ENCODE assay signal across 13 mouse cellular contexts in genomic region chr19:24513105-24513843, GRCm38 (mm10). TPM values are rescaled to one million over a fixed set of nuclear protein-coding genes. Genes with fewer than 3 reads are reported as not detected.
DNase-seq lines count a peak whose midpoint lies in the region; ATAC-seq and TF ChIP-seq lines count a peak whose summit lies in the region.
"Had no signal": no experiment of that assay in that cellular context is flagged by ENCODE, and none has a peak within 500 bp of the region (broad histone marks: within the 10 kb centered on the region; RNA-seq: fewer than 3 reads in every experiment).

No protein-coding gene starts in this region.

- H3K4me1 ChIP-seq in heart, embryonic 16.5 days (ENCODE audit: control insufficient read depth, insufficient read depth, low read length) = peaks cover 44% of the 10 kb centered on the region
- peaks cover 8% of the 10 kb centered on the region for H3K4me1 ChIP-seq in bone marrow, adult 2 months (ENCODE audit: control insufficient read depth, insufficient read depth, low read length)
- peaks cover 98% of the 10 kb centered on the region for H3K4me1 ChIP-seq in erythroblast, embryonic 14.5 days (ENCODE audit: control insufficient read depth)
- H3K4me1 ChIP-seq in midbrain, embryonic 11.5 days (ENCODE audit: control insufficient read depth, insufficient read depth, low read length) = peaks cover 6% of the 10 kb centered on the region
- H3K4me1 ChIP-seq in hindbrain, embryonic 12.5 days = 0 out of 2 replicates have a peak, but pooled peaks cover 3% of the 10 kb centered on the region

- no peak for DNase-seq in heart, postnatal 14 days
- DNase-seq in layer of hippocampus, adult 11-12 months (ENCODE audit: low spot score) = no peak
- no peak for DNase-seq in midbrain, embryonic 11.5 days (ENCODE audit: low spot score, missing footprints)
- DNase-seq: lung, postnatal 10 days had no signal

- 0 out of 2 replicates have a peak overlapping the region, but pooled peaks have one; percentile 36 for H3K27ac ChIP-seq in heart, embryonic 16.5 days (ENCODE audit: low read length)
- peak overlapping the region; percentile 49 for H3K27ac ChIP-seq in bone marrow, adult 2 months (ENCODE audit: control insufficient read depth, insufficient read depth, low read depth, low read length, poor library complexity)
- no peak overlapping the region for H3K27ac ChIP-seq in midbrain, embryonic 11.5 days (ENCODE audit: low read depth, low read length)
- no peak overlapping the region for H3K27ac ChIP-seq in hindbrain, embryonic 12.5 days
- H3K27ac ChIP-seq: embryonic facial prominence, embryonic 10.5 days; forebrain, embryonic 15.5 days; kidney, postnatal 0 days had no signal

- H3K4me2 ChIP-seq in heart, embryonic 16.5 days (ENCODE audit: low read depth, low read length) = no peak overlapping the region
- no peak overlapping the region for H3K4me2 ChIP-seq in midbrain, embryonic 11.5 days
- no peak overlapping the region for H3K4me2 ChIP-seq in hindbrain, embryonic 12.5 days (replicated peaks)
- H3K4me2 ChIP-seq: forebrain, embryonic 15.5 days had no signal

- TF ChIP-seq CTCF in bone marrow, adult 2 months (IDR thresholded peaks at IDR 0.05; ENCODE audit: control insufficient read depth, insufficient read depth, low read length) = no peak

- no peak overlapping the region for H3K9ac ChIP-seq in heart, embryonic 16.5 days (ENCODE audit: low read length)
- H3K9ac ChIP-seq in midbrain, embryonic 11.5 days (ENCODE audit: low read length) = no peak overlapping the region
- H3K9ac ChIP-seq in hindbrain, embryonic 12.5 days = no peak overlapping the region
- H3K9ac ChIP-seq: forebrain, embryonic 15.5 days had no signal

- 44% methylated on average over 20 of the region's 20 CpGs for WGBS in heart, embryonic 16.5 days
- 73% methylated on average over 20 of the region's 20 CpGs for WGBS in bone marrow, adult 2 months
- 87% methylated on average over 20 of the region's 20 CpGs for WGBS in midbrain, embryonic 11.5 days
- 87% methylated on average over 20 of the region's 20 CpGs for WGBS in hindbrain, embryonic 12.5 days

- TF ChIP-seq POLR2A in bone marrow, adult 2 months (IDR thresholded peaks at IDR 0.05; ENCODE audit: borderline replicate concordance, control insufficient read depth, low read depth, low read length) = no peak

- H3K4me3 ChIP-seq in heart, embryonic 16.5 days (ENCODE audit: low read length) = no peak overlapping the region
- no peak overlapping the region for H3K4me3 ChIP-seq in bone marrow, adult 2 months (replicated peaks; ENCODE audit: control insufficient read depth, low read depth, low read length)
- H3K4me3 ChIP-seq in erythroblast, embryonic 14.5 days (replicated peaks) = peak overlapping the region; percentile 58
- no peak overlapping the region for H3K4me3 ChIP-seq in midbrain, embryonic 11.5 days (ENCODE audit: low read depth, low read length)
- no peak overlapping the region for H3K4me3 ChIP-seq in hindbrain, embryonic 12.5 days
- H3K4me3 ChIP-seq: embryonic facial prominence, embryonic 10.5 days; forebrain, embryonic 15.5 days had no signal

- intact Hi-C loops in heart, postnatal 14 days (cut with DNase I) = no loop called here

- H3K9me3 ChIP-seq in heart, embryonic 16.5 days (replicated peaks; ENCODE audit: control insufficient read depth, low read length) = no peaks in the 10 kb centered on the region
- H3K9me3 ChIP-seq in erythroblast, embryonic 14.5 days (ENCODE audit: control insufficient read depth, low read length) = no peaks in the 10 kb centered on the region
- no peaks in the 10 kb centered on the region for H3K9me3 ChIP-seq in midbrain, embryonic 11.5 days (ENCODE audit: control insufficient read depth, low read length)
- H3K9me3 ChIP-seq in hindbrain, embryonic 12.5 days (replicated peaks) = no peaks in the 10 kb centered on the region
- H3K9me3 ChIP-seq: embryonic facial prominence, embryonic 10.5 days; forebrain, embryonic 15.5 days had no signal

- 0 out of 2 replicates have a peak, but pooled peaks have one; percentile 29 for ATAC-seq in heart, embryonic 16.5 days (replicated peaks; ENCODE audit: extremely low read depth, insufficient read depth, low FRiP score)
- ATAC-seq in megakaryocyte-erythroid progenitor cell, adult 5-6 weeks (replicated peaks; ENCODE audit: low FRiP score, low TSS enrichment, poor library complexity, severe bottlenecking) = peak; percentile 93
- no peak for ATAC-seq in midbrain, embryonic 11.5 days (ENCODE audit: low FRiP score)
- ATAC-seq in hindbrain, embryonic 12.5 days (ENCODE audit: low FRiP score) = no peak
- ATAC-seq: forebrain, embryonic 15.5 days had no signal

- no peaks in the 10 kb centered on the region for H3K36me3 ChIP-seq in heart, embryonic 16.5 days (ENCODE audit: control insufficient read depth, insufficient read depth)
- peaks cover 53% of the 10 kb centered on the region for H3K36me3 ChIP-seq in erythroblast, embryonic 14.5 days (ENCODE audit: control insufficient read depth)
- H3K36me3 ChIP-seq in midbrain, embryonic 11.5 days (ENCODE audit: control insufficient read depth, insufficient read depth, low read length) = no peaks in the 10 kb centered on the region
- no peaks in the 10 kb centered on the region for H3K36me3 ChIP-seq in hindbrain, embryonic 12.5 days
- H3K36me3 ChIP-seq: embryonic facial prominence, embryonic 10.5 days; forebrain, embryonic 15.5 days had no signal

- no peaks in the 10 kb centered on the region for H3K27me3 ChIP-seq in heart, embryonic 16.5 days (ENCODE audit: control insufficient read depth, insufficient read depth, low read length)
- H3K27me3 ChIP-seq in erythroblast, embryonic 14.5 days (ENCODE audit: control insufficient read depth) = no peaks in the 10 kb centered on the region
- H3K27me3 ChIP-seq in midbrain, embryonic 11.5 days (ENCODE audit: control insufficient read depth, insufficient read depth, low read length) = no peaks in the 10 kb centered on the region
- H3K27me3 ChIP-seq in hindbrain, embryonic 12.5 days = no peaks in the 10 kb centered on the region
- H3K27me3 ChIP-seq: CH12.LX; forebrain, embryonic 15.5 days had no signal

RNA-seq across cellular contexts. Expression of gene Fam122a, which starts 36.1 kb away (rescaled TPM):
- 40.2 and 43.4 TPM in 2 replicates for polyA plus RNA-seq in heart, embryonic 16.5 days (2015; fragmentation: Nextera tagmentation; extraction: Ambion mirVana)
- total RNA-seq in heart, postnatal 14 days (2021) = 10 to 100 TPM; 22.7 to 25.1 TPM
- 10.2 and 10.4 TPM in 2 replicates for polyA plus RNA-seq in bone marrow, adult 2 months (2011; ENCODE audit: insufficient read depth, insufficient read length, low replicate concordance, missing spikeins)
- polyA plus RNA-seq in erythroblast, embryonic 14.5 days (2012) = 4.7 and 5.2 TPM in 2 replicates
- 38.7 and 54.7 TPM in 2 replicates for total RNA-seq in megakaryocyte-erythroid progenitor cell, adult 5-6 weeks (2014; fragmentation: Nextera tagmentation)
- total RNA-seq in megakaryocyte-erythroid progenitor cell, adult 5-6 weeks (2017) = 5.6 and 7.7 TPM in 2 replicates
- polyA plus RNA-seq in midbrain, embryonic 11.5 days (2014; fragmentation: Nextera tagmentation; extraction: Ambion mirVana) = 48.3 and 50.6 TPM in 2 replicates
- 66.4 and 69.6 TPM in 2 replicates for polyA plus RNA-seq in hindbrain, embryonic 12.5 days (2016; fragmentation: Nextera tagmentation; extraction: Ambion mirVana)

RNA-seq across cellular contexts. Expression of gene Pip5k1b, which starts 42.4 kb away (rescaled TPM):
- 9.6 and 11.1 TPM in 2 replicates for polyA plus RNA-seq in heart, embryonic 16.5 days (2015; fragmentation: Nextera tagmentation; extraction: Ambion mirVana)
- 10 to 100 TPM; 23.4 to 24.9 TPM for total RNA-seq in heart, postnatal 14 days (2021)
- polyA plus RNA-seq in bone marrow, adult 2 months (2011; ENCODE audit: insufficient read depth, insufficient read length, low replicate concordance, missing spikeins) = 10.4 and 16.2 TPM in 2 replicates
- 3.1 and 5.0 TPM in 2 replicates for polyA plus RNA-seq in erythroblast, embryonic 14.5 days (2012)
- total RNA-seq in megakaryocyte-erythroid progenitor cell, adult 5-6 weeks (2014; fragmentation: Nextera tagmentation) = 20.8 and 25.4 TPM in 2 replicates
- 8.4 and 10.6 TPM in 2 replicates for total RNA-seq in megakaryocyte-erythroid progenitor cell, adult 5-6 weeks (2017)
- 2.3 and 2.9 TPM in 2 replicates for polyA plus RNA-seq in midbrain, embryonic 11.5 days (2014; fragmentation: Nextera tagmentation; extraction: Ambion mirVana)
- polyA plus RNA-seq in hindbrain, embryonic 12.5 days (2016; fragmentation: Nextera tagmentation; extraction: Ambion mirVana) = 1.6 and 2.3 TPM in 2 replicates

Comparison
In these comparisons a context has a peak if more than half of its experiments do, and no peak if none do; other contexts are left out.
1. ATAC-seq: peak in heart, embryonic 16.5 days (single experiment) and megakaryocyte-erythroid progenitor cell, adult 5-6 weeks (single experiment); none in midbrain, embryonic 11.5 days (single experiment) and hindbrain, embryonic 12.5 days (single experiment).
2. H3K27ac ChIP-seq: peak in heart, embryonic 16.5 days (single experiment) and bone marrow, adult 2 months (single experiment); none in midbrain, embryonic 11.5 days (single experiment) and hindbrain, embryonic 12.5 days (single experiment).